Mouse (Mus musculus): ENCODE data around the gene Dazap1. TPM values are rescaled to one million over a fixed set of nuclear protein-coding genes. Genes with fewer than 3 reads are reported as not detected.

Gene Dazap1
- polyA plus RNA-seq, 1 experiment from 2014 or later, result 55.6 TPM

DNA sequence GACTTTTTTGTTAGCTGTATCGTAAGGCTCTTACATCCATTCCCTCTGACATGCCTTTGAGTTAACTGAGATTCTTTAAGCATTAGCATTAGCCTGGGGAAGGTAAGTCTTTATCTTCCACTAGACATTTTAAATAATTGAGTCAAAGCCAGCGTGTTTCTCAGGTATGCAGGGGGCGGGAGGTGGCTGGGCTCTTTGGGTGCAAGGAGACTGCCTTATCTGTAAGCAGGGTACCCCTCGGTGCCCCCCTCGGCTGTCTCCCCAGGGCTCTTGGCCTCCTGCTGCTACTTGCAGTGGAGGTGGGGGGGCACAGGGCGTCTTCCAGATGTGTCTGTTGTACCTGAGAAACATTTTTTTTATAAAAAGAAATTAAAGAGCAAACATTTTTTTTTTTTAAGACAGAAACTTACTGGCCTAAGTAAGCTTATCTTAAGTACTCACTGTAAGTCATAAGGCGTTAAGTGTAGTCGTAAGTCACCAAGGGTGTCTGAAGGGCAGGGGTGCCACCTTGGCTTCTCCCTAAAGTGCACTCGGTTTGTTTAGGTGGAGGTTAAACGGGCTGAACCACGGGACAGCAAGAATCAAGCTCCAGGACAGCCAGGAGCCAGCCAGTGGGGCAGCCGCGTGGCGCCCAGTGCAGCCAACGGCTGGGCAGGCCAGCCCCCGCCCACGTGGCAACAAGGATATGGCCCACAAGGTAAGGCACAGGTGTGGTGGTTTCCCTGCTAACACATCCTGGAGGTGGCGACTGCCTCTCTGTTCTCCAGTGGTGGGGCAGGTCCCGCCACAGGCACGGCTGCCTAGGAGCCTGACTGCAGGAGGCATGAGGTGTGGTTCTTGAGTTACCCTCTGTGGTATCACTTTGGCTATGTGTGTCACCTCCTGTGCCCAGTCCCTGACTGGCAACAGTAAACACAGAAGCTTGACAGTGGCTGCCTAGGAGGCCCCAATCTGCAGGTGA is 21.5 kb downstream of the Dazap1 start:
- H3K9ac ChIP-seq (ENCODE audit: low read length), result no peak overlapping the region
- H3K4me2 ChIP-seq (ENCODE audit: low read depth, severe bottlenecking), result no peak overlapping the region
- ATAC-seq (ENCODE audit: insufficient number of reproducible peaks, low FRiP score, low TSS enrichment, low read depth) (no peak), DNase-seq (ENCODE audit: low spot score) (no peak)
- H3K9me3 ChIP-seq (ENCODE audit: control insufficient read depth, low read length), result no peaks in the 10 kb centered on the region
- H3K36me3 ChIP-seq (ENCODE audit: control insufficient read depth, insufficient read depth, low read length), result peaks cover 49% of the 10 kb centered on the region
- no peak overlapping the region for H3K27ac ChIP-seq (replicated peaks; ENCODE audit: low read depth, low read length)
- H3K4me1 ChIP-seq (ENCODE audit: control insufficient read depth, insufficient read depth, low read length), result no peaks in the 10 kb centered on the region
- H3K4me3 ChIP-seq (ENCODE audit: low read depth, low read length), result no peak overlapping the region
- WGBS, result 92% methylated on average over 20 of the region's 20 CpGs
- H3K27me3 ChIP-seq (ENCODE audit: control insufficient read depth, insufficient read depth, low read length), result no peaks in the 10 kb centered on the region

DNA sequence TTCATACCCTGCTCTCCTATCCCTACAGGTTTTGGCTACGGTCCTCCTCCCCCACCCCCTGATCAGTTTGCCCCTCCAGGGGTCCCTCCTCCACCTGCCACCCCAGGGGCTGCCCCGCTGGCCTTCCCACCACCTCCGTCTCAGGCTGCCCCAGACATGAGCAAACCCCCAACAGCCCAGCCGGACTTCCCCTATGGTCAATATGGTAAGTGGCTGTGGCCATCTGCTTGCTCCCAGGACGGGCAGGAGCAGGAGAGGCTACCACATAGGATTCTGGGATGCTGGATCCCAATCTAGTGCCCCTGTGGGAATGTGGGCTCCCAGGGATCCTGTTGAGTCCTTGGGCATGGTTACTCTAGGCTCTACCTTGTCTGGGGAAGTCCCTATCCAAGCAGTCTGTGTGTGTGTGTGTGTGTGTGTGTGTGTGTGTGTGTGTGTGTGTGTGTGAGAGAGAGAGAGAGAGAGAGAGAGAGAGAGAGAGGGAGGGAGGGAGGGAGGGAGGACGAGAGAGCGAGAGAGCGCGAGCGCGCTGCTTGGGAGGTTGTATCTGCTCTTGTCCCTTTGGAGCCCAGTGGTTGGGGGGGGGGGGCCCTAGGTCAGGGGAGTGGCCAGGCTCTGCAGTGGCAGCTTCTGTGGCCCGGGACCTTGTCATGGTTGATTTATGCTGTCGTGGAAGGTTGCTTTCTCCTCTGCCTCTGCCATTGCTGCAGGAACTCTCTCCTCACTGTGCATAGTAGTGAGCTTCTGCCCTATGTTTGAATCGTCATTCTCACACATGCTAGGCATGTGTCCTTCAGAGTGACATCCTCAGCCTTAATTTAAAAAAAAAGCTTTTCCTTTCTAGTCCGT is 24.2 kb downstream of the Dazap1 start:
- DNase-seq (ENCODE audit: low spot score) (no peak), ATAC-seq (ENCODE audit: insufficient number of reproducible peaks, low FRiP score, low TSS enrichment, low read depth) (no peak)
- no peak overlapping the region for H3K9ac ChIP-seq (ENCODE audit: low read length)
- H3K36me3 ChIP-seq (ENCODE audit: control insufficient read depth, insufficient read depth, low read length), result peaks cover 31% of the 10 kb centered on the region
- no peak overlapping the region for H3K4me2 ChIP-seq (ENCODE audit: low read depth, severe bottlenecking)
- no peaks in the 10 kb centered on the region for H3K9me3 ChIP-seq (ENCODE audit: control insufficient read depth, low read length)
- H3K27me3 ChIP-seq (ENCODE audit: control insufficient read depth, insufficient read depth, low read length), result no peaks in the 10 kb centered on the region
- no peak overlapping the region for H3K27ac ChIP-seq (replicated peaks; ENCODE audit: low read depth, low read length)
- 83% methylated on average over 13 of the region's 15 CpGs for WGBS
- H3K4me1 ChIP-seq (ENCODE audit: control insufficient read depth, insufficient read depth, low read length), result no peaks in the 10 kb centered on the region
- no peak overlapping the region for H3K4me3 ChIP-seq (ENCODE audit: low read depth, low read length)

GRCm38 (mm10) chr10:80288097-80288496 is 26.8 kb downstream of the Dazap1 start:
- H3K9ac ChIP-seq (ENCODE audit: low read length), result no peak overlapping the region
- no peak overlapping the region for H3K4me3 ChIP-seq (ENCODE audit: low read depth, low read length)
- H3K27me3 ChIP-seq (ENCODE audit: control insufficient read depth, insufficient read depth, low read length), result no peaks in the 10 kb centered on the region
- H3K4me1 ChIP-seq (ENCODE audit: control insufficient read depth, insufficient read depth, low read length), result peaks cover 6% of the 10 kb centered on the region
- no peak overlapping the region for H3K27ac ChIP-seq (replicated peaks; ENCODE audit: low read depth, low read length)
- WGBS, result 96% methylated on average over 12 of the region's 12 CpGs
- no peak overlapping the region for H3K4me2 ChIP-seq (ENCODE audit: low read depth, severe bottlenecking)
- no peak for ATAC-seq (ENCODE audit: insufficient number of reproducible peaks, low FRiP score, low TSS enrichment, low read depth)
- DNase-seq (ENCODE audit: low spot score), result no peak
- no peaks in the 10 kb centered on the region for H3K9me3 ChIP-seq (ENCODE audit: control insufficient read depth, low read length)
- peaks cover 23% of the 10 kb centered on the region for H3K36me3 ChIP-seq (ENCODE audit: control insufficient read depth, insufficient read depth, low read length)

DNA sequence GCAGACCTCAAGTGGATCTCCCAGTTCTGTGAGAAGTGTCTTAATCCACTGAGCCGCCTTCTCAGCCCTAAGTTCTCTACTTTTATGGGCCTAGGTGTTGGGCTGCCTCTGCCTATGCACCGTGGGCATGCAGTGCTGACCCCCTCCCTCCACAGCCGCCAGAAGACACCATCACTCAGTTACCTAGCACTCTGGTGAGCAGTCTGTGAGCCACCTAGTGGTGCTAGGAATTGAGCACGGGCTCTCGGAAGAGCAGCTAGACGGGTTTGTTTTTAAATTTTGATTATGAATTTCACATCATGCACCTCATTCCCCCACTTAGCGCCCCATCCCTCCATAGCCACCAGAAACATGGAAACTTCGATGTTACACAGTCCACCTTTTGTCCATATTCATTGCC is 27.4 kb downstream of the Dazap1 start:
- no peaks in the 10 kb centered on the region for H3K27me3 ChIP-seq (ENCODE audit: control insufficient read depth, insufficient read depth, low read length)
- no peak overlapping the region for H3K27ac ChIP-seq (replicated peaks; ENCODE audit: low read depth, low read length)
- 70% methylated on average over 8 of the region's 8 CpGs for WGBS
- no peaks in the 10 kb centered on the region for H3K9me3 ChIP-seq (ENCODE audit: control insufficient read depth, low read length)
- ATAC-seq (ENCODE audit: insufficient number of reproducible peaks, low FRiP score, low TSS enrichment, low read depth) (no peak), DNase-seq (ENCODE audit: low spot score) (no peak)
- no peak overlapping the region for H3K4me2 ChIP-seq (ENCODE audit: low read depth, severe bottlenecking)
- H3K36me3 ChIP-seq (ENCODE audit: control insufficient read depth, insufficient read depth, low read length), result peaks cover 23% of the 10 kb centered on the region
- no peak overlapping the region for H3K4me3 ChIP-seq (ENCODE audit: low read depth, low read length)
- no peak overlapping the region; the same call in 1 of the 2 replicates for H3K9ac ChIP-seq (ENCODE audit: low read length)
- peaks cover 11% of the 10 kb centered on the region for H3K4me1 ChIP-seq (ENCODE audit: control insufficient read depth, insufficient read depth, low read length)

- Histone ChIP-seq H3K9ac (ENCODE audit: low read length) (peak within 1 kb of the TSS; percentile 99), H3K4me1 (ENCODE audit: control insufficient read depth, insufficient read depth, low read length) (peaks cover 29% of the 10 kb centered on the region), H3K27ac (replicated peaks; ENCODE audit: low read depth, low read length) (peak within 1 kb of the TSS; percentile 94), H3K36me3 (ENCODE audit: control insufficient read depth, insufficient read depth, low read length) (peaks cover 16% of the 10 kb centered on the region; the same call in 1 of the 2 replicates), H3K4me3 (ENCODE audit: low read depth, low read length) (peak within 1 kb of the TSS; percentile 98), H3K27me3 (ENCODE audit: control insufficient read depth, insufficient read depth, low read length) (no peaks in the 10 kb centered on the region; the same call in 1 of the 2 replicates), H3K4me2 (ENCODE audit: low read depth, severe bottlenecking) (peak within 1 kb of the TSS; percentile 99), H3K9me3 (ENCODE audit: control insufficient read depth, low read length) (no peaks in the 10 kb centered on the region)
- WGBS, result under 1% methylated on average over 69 of the region's 72 CpGs
- ATAC-seq (ENCODE audit: insufficient number of reproducible peaks, low FRiP score, low TSS enrichment, low read depth), result peak; percentile 73
- peak; percentile 96 for DNase-seq (ENCODE audit: low spot score)
These were observed 31.2 kb downstream of the Dazap1 start, which contains the start of gene Rps15 for GRCm38 (mm10) chr10:80292251-80293146. Rps15 (plus strand) TSS chr10:80292453.

GRCm38 (mm10) chr10:80293325-80293724 is 32.0 kb downstream of the Dazap1 start:
- no peaks in the 10 kb centered on the region for H3K9me3 ChIP-seq (ENCODE audit: control insufficient read depth, low read length)
- DNase-seq (ENCODE audit: low spot score), result no peak
- peaks cover 16% of the 10 kb centered on the region; the same call in 1 of the 2 replicates for H3K36me3 ChIP-seq (ENCODE audit: control insufficient read depth, insufficient read depth, low read length)
- 29% methylated on average over 14 of the region's 14 CpGs for WGBS
- H3K4me2 ChIP-seq (ENCODE audit: low read depth, severe bottlenecking), result peak overlapping the region; percentile 99
- peak overlapping the region; percentile 98 for H3K4me3 ChIP-seq (ENCODE audit: low read depth, low read length)
- peaks cover 6% of the 10 kb centered on the region for H3K27me3 ChIP-seq (ENCODE audit: control insufficient read depth, insufficient read depth, low read length)
- ATAC-seq (ENCODE audit: insufficient number of reproducible peaks, low FRiP score, low TSS enrichment, low read depth), result no peak
- H3K27ac ChIP-seq (replicated peaks; ENCODE audit: low read depth, low read length), result peak overlapping the region; percentile 94
- H3K4me1 ChIP-seq (ENCODE audit: control insufficient read depth, insufficient read depth, low read length), result peaks cover 29% of the 10 kb centered on the region
- peak overlapping the region; percentile 99 for H3K9ac ChIP-seq (ENCODE audit: low read length)

DNA sequence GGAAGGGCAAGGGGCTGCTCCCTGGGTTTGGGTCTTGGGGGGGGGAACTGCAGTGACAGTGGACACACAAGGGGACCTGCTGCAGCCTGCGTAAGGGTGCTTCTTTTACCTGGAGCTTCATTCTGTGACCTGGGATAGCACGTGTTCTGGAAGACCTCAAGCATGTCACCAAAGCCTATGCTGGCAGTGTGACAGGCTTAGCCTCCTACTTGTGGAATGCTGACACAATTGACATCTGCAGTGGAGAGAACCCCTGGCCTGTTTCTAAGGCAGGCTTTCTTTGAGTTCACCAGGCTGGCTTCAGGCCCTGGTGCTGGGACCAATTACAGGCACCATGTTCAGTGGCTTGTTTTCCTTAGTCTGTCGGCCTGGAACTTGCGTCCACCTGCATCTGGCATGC is 33.0 kb downstream of the Dazap1 start:
- H3K4me3 ChIP-seq (ENCODE audit: low read depth, low read length), result no peak overlapping the region
- no peak overlapping the region for H3K4me2 ChIP-seq (ENCODE audit: low read depth, severe bottlenecking)
- 71% methylated on average over 4 of the region's 4 CpGs for WGBS
- H3K9me3 ChIP-seq (ENCODE audit: control insufficient read depth, low read length), result no peaks in the 10 kb centered on the region
- H3K27ac ChIP-seq (replicated peaks; ENCODE audit: low read depth, low read length), result no peak overlapping the region
- DNase-seq (ENCODE audit: low spot score) (no peak), ATAC-seq (ENCODE audit: insufficient number of reproducible peaks, low FRiP score, low TSS enrichment, low read depth) (no peak)
- H3K4me1 ChIP-seq (ENCODE audit: control insufficient read depth, insufficient read depth, low read length), result peaks cover 29% of the 10 kb centered on the region
- H3K36me3 ChIP-seq (ENCODE audit: control insufficient read depth, insufficient read depth, low read length), result peaks cover 14% of the 10 kb centered on the region; the same call in 1 of the 2 replicates
- no peak overlapping the region for H3K9ac ChIP-seq (ENCODE audit: low read length)
- H3K27me3 ChIP-seq (ENCODE audit: control insufficient read depth, insufficient read depth, low read length), result peaks cover 14% of the 10 kb centered on the region

Measured in limb, embryonic 11.5 days (tissue).